Mouse (Mus musculus): ENCODE measurements around the gene Lyplal1. TPM values are rescaled to one million over a fixed set of nuclear protein-coding genes. Genes with fewer than 3 reads are reported as not detected.

The Lyplal1 gene
- 17.1 TPM for polyA plus RNA-seq (2014; fragmentation: Illumina TruSeq; extraction: RNeasy Lipid Tissue Mini Kit (QIAGEN cat#74804); ENCODE audit: low read depth, low replicate concordance)

GRCm38 (mm10) chr1:186116701-186117488 is at the start of gene Lyplal1:
Lyplal1 (minus strand) TSS chr1:186117310.

